ENCODE assay signal across 8 mouse cellular contexts in genomic region chr2:15040326-15040725, GRCm38 (mm10). TPM values are rescaled to one million over a fixed set of nuclear protein-coding genes. Genes with fewer than 3 reads are reported as not detected.
DNase-seq lines count a peak whose midpoint lies in the region; ATAC-seq and TF ChIP-seq lines count a peak whose summit lies in the region.

No protein-coding gene starts in this region.

- ATAC-seq in activated CD4-positive, CD25-positive, alpha-beta regulatory T cell, adult 4 months = peak; percentile 43
- ATAC-seq in megakaryocyte, adult 5-6 weeks (ENCODE audit: poor library complexity, severe bottlenecking) = 0 out of 2 replicates have a peak, but pooled peaks have one; percentile 40
- ATAC-seq in heart, embryonic 11.5 days (replicated peaks; ENCODE audit: insufficient number of reproducible peaks, low FRiP score, low TSS enrichment) = no peak

- WGBS in kidney, adult 2 months = 60% methylated on average over 5 of the region's 5 CpGs
- WGBS in heart, embryonic 11.5 days (ENCODE audit: insufficient replicate concordance) = 65% methylated on average over 5 of the region's 5 CpGs

- no peaks in the 10 kb centered on the region for H3K9me3 ChIP-seq in heart, embryonic 11.5 days (replicated peaks; ENCODE audit: control insufficient read depth, low read length)

- no peak overlapping the region for H3K9ac ChIP-seq in heart, embryonic 11.5 days (ENCODE audit: low read depth, low read length)

- H3K4me1 ChIP-seq in kidney, adult 2 months (ENCODE audit: control insufficient read depth, insufficient read depth, low read length) = no peaks in the 10 kb centered on the region
- no peaks in the 10 kb centered on the region for H3K4me1 ChIP-seq in heart, embryonic 11.5 days (ENCODE audit: control insufficient read depth, insufficient read depth, low read length)

- no peak for TF ChIP-seq POLR2A in kidney, adult 2 months (IDR thresholded peaks at IDR 0.05; ENCODE audit: low read depth, low read length)

- H3K4me3 ChIP-seq in kidney, adult 2 months (ENCODE audit: insufficient read depth, low read depth, low read length) = no peak overlapping the region
- H3K4me3 ChIP-seq in heart, embryonic 11.5 days (ENCODE audit: low read depth, low read length) = no peak overlapping the region

- no peak overlapping the region for H3K4me2 ChIP-seq in heart, embryonic 11.5 days

- H3K27me3 ChIP-seq in kidney, adult 2 months (replicated peaks; ENCODE audit: control insufficient read depth, insufficient read depth, low read length) = no peaks in the 10 kb centered on the region
- H3K27me3 ChIP-seq in heart, embryonic 11.5 days (ENCODE audit: control insufficient read depth, insufficient read depth, low read length) = no peaks in the 10 kb centered on the region

- H3K36me3 ChIP-seq in kidney, adult 2 months (ENCODE audit: control insufficient read depth, insufficient read depth, low read length) = no peaks in the 10 kb centered on the region; the same call in 1 of the 2 replicates
- no peaks in the 10 kb centered on the region for H3K36me3 ChIP-seq in heart, embryonic 11.5 days (ENCODE audit: control insufficient read depth, insufficient read depth, low read length)

- DNase-seq in kidney, adult 2 months = peak; percentile 37
- no peak for DNase-seq in kidney, adult 18-20 months
- peak; percentile 50 for DNase-seq in CD4-positive, CD25-positive, alpha-beta regulatory T cell, adult 2 months (ENCODE audit: low read depth, low spot score)
- DNase-seq in layer of hippocampus, adult 11-12 months (ENCODE audit: low spot score) = no peak
- no peak for DNase-seq in adipocyte (ENCODE audit: low spot score)

- no peak overlapping the region for H3K27ac ChIP-seq in kidney, adult 2 months (ENCODE audit: insufficient read depth, low read depth, low read length)
- H3K27ac ChIP-seq in heart, embryonic 11.5 days (ENCODE audit: low read depth, low read length) = no peak overlapping the region

- peak; percentile 35 for TF ChIP-seq CTCF in kidney, adult 2 months (conservative IDR thresholded peaks at IDR 0.05; ENCODE audit: insufficient read depth, insufficient read length, low read depth, low read length)

RNA-seq across cellular contexts. Expression of gene Arl5b, which starts 8.9 kb away (rescaled TPM):
- 4.3 and 5.8 TPM in 2 replicates for polyA plus RNA-seq in kidney, adult 2 months (2012; rRNA removed)
- 10 to 100 TPM; 10.3 to 13.5 TPM for polyA plus RNA-seq in activated CD4-positive, CD25-positive, alpha-beta regulatory T cell, adult 4 months (2017; shearing (Covaris generic))
- total RNA-seq in megakaryocyte, adult 5-6 weeks (2015) = 22.3 and 22.4 TPM in 2 replicates
- total RNA-seq in megakaryocyte, adult 5-6 weeks (2017) = 7.6 and 8.8 TPM in 2 replicates
- 28.1 and 29.3 TPM in 2 replicates for polyA plus RNA-seq in heart, embryonic 11.5 days (2014; fragmentation: Nextera tagmentation; extraction: Ambion mirVana)

RNA-seq across cellular contexts. Expression of gene Nsun6, which starts 14.5 kb away (rescaled TPM):
- 1.4 and 3.8 TPM in 2 replicates for polyA plus RNA-seq in kidney, adult 2 months (2012; rRNA removed)
- 10 to 100 TPM; 16.6 to 29.7 TPM for polyA plus RNA-seq in activated CD4-positive, CD25-positive, alpha-beta regulatory T cell, adult 4 months (2017; shearing (Covaris generic))
- total RNA-seq in megakaryocyte, adult 5-6 weeks (2015) = 6.5 and 6.7 TPM in 2 replicates
- total RNA-seq in megakaryocyte, adult 5-6 weeks (2017) = 9.6 and 11.4 TPM in 2 replicates
- 5.2 and 6.6 TPM in 2 replicates for polyA plus RNA-seq in heart, embryonic 11.5 days (2014; fragmentation: Nextera tagmentation; extraction: Ambion mirVana)

Comparison
In these comparisons a context has a peak if more than half of its experiments do, and no peak if none do; other contexts are left out.
1. DNase-seq: peak in kidney, adult 2 months (single experiment) and CD4-positive, CD25-positive, alpha-beta regulatory T cell, adult 2 months (single experiment); none in kidney, adult 18-20 months (single experiment), layer of hippocampus, adult 11-12 months (single experiment) and adipocyte (single experiment).